In the genomic region with DNA sequence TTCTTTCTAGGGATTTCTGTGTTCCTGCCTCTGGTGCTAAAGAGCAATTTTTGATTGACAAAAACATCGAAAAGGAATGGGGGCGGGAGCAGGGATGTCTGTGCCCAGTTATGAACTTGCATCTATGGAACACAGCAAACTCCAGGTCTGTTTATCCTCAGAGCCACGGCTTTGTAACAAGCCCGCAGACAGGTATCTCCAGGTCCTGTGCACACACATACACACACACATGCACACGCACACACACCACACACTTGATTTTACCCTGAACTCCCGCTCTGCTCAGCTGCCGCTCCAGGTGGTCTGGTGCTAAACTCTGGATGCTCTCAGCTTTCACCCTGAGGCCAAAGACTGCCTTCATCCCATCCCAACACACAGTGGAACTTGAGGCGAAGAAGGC, we compare ENCODE assay signal across 28 mouse cellular contexts. TPM values are rescaled to one million over a fixed set of nuclear protein-coding genes. Genes with fewer than 3 reads are reported as not detected.
DNase-seq lines count a peak whose midpoint lies in the region; ATAC-seq lines count a peak whose summit lies in the region.
"Had no signal": no experiment of that assay in that cellular context is flagged by ENCODE, and none has a peak within 500 bp of the region (broad histone marks: within the 10 kb centered on the region; RNA-seq: fewer than 3 reads in every experiment).

No protein-coding gene starts in this region.

- WGBS in forebrain, embryonic 11.5 days, result 2% methylated on average over 8 of the region's 8 CpGs
- WGBS in forebrain, embryonic 15.5 days, result 2% methylated on average over 8 of the region's 8 CpGs
- WGBS in midbrain, embryonic 10.5 days, result 3% methylated on average over 8 of the region's 8 CpGs
- WGBS in midbrain, embryonic 14.5 days, result 2% methylated on average over 8 of the region's 8 CpGs
- WGBS in forebrain, embryonic 13.5 days, result 5% methylated on average over 8 of the region's 8 CpGs

- no peak overlapping the region for H3K4me2 ChIP-seq in forebrain, embryonic 11.5 days (ENCODE audit: low read depth, low read length, severe bottlenecking)
- no peak overlapping the region for H3K4me2 ChIP-seq in forebrain, embryonic 15.5 days (replicated peaks)
- no peak overlapping the region for H3K4me2 ChIP-seq in midbrain, embryonic 14.5 days (ENCODE audit: low read length)
- peak overlapping the region; percentile 12; the same call in 1 of the 2 replicates for H3K4me2 ChIP-seq in forebrain, embryonic 13.5 days
- H3K4me2 ChIP-seq: embryonic facial prominence, embryonic 12.5 days; heart, embryonic 15.5 days; limb, embryonic 15.5 days; liver, embryonic 15.5 days; lung, embryonic 15.5 days had no signal

- H3K4me3 ChIP-seq in forebrain, embryonic 11.5 days (ENCODE audit: low read depth, low read length), result 0 out of 2 replicates have a peak overlapping the region, but pooled peaks have one; percentile 5
- H3K4me3 ChIP-seq in forebrain, embryonic 15.5 days, result no peak overlapping the region
- peak overlapping the region; percentile 29 for H3K4me3 ChIP-seq in midbrain, embryonic 10.5 days
- H3K4me3 ChIP-seq in midbrain, embryonic 14.5 days (replicated peaks; ENCODE audit: low read depth, low read length), result no peak overlapping the region
- no peak overlapping the region for H3K4me3 ChIP-seq in forebrain, embryonic 13.5 days
- H3K4me3 ChIP-seq: embryonic facial prominence, embryonic 12.5 days; gastrocnemius, adult 2 months; heart, embryonic 15.5 days; left cerebral cortex, adult 2 months; limb, embryonic 15.5 days; liver, embryonic 15.5 days; lung, embryonic 15.5 days; myocyte had no signal

- H3K4me1 ChIP-seq in forebrain, embryonic 11.5 days (replicated peaks; ENCODE audit: control insufficient read depth, insufficient read depth, low read length), result peaks cover 15% of the 10 kb centered on the region
- peaks cover 22% of the 10 kb centered on the region for H3K4me1 ChIP-seq in forebrain, embryonic 15.5 days
- peaks cover 45% of the 10 kb centered on the region for H3K4me1 ChIP-seq in midbrain, embryonic 10.5 days
- peaks cover 5% of the 10 kb centered on the region; the same call in 1 of the 2 replicates for H3K4me1 ChIP-seq in midbrain, embryonic 14.5 days (ENCODE audit: control insufficient read depth, insufficient read depth, low read length)
- H3K4me1 ChIP-seq in forebrain, embryonic 13.5 days, result peaks cover 22% of the 10 kb centered on the region

- DNase-seq in forebrain, embryonic 11.5 days (ENCODE audit: low spot score), result no peak
- peak; percentile 37 for DNase-seq in midbrain, embryonic 10.5 days (ENCODE audit: low spot score)
- DNase-seq in midbrain, embryonic 14.5 days, result no peak
- DNase-seq in naive thymus-derived CD4-positive, alpha-beta T cell, adult 2 months (ENCODE audit: low read depth), result peak; percentile 27
- DNase-seq in lung, postnatal 36 days, result no peak
- DNase-seq: adrenal gland, postnatal 25 days; cerebellum, adult 9-10 months; gastrocnemius, adult 2 months; heart, postnatal 4 days; kidney, adult 2 months; lung, postnatal 4 days; right cerebral cortex, postnatal 14 days; thymus, adult 2 months; thymus, postnatal 4 days had no signal

- no peaks in the 10 kb centered on the region for H3K9me3 ChIP-seq in forebrain, embryonic 11.5 days (ENCODE audit: control insufficient read depth, low read length)
- H3K9me3 ChIP-seq in forebrain, embryonic 15.5 days, result no peaks in the 10 kb centered on the region
- H3K9me3 ChIP-seq in midbrain, embryonic 10.5 days (replicated peaks), result no peaks in the 10 kb centered on the region
- no peaks in the 10 kb centered on the region for H3K9me3 ChIP-seq in midbrain, embryonic 14.5 days (ENCODE audit: control insufficient read depth, low read length)
- H3K9me3 ChIP-seq in forebrain, embryonic 13.5 days (replicated peaks), result no peaks in the 10 kb centered on the region
- H3K9me3 ChIP-seq: embryonic facial prominence, embryonic 12.5 days; heart, embryonic 15.5 days; limb, embryonic 15.5 days; liver, embryonic 15.5 days; lung, embryonic 15.5 days had no signal

- H3K36me3 ChIP-seq in forebrain, embryonic 11.5 days (ENCODE audit: control insufficient read depth, insufficient read depth, low read length), result no peaks in the 10 kb centered on the region
- H3K36me3 ChIP-seq in forebrain, embryonic 15.5 days, result no peaks in the 10 kb centered on the region
- H3K36me3 ChIP-seq in midbrain, embryonic 10.5 days, result no peaks in the 10 kb centered on the region
- H3K36me3 ChIP-seq in midbrain, embryonic 14.5 days (ENCODE audit: control insufficient read depth, insufficient read depth, low read length), result no peaks in the 10 kb centered on the region
- no peaks in the 10 kb centered on the region for H3K36me3 ChIP-seq in forebrain, embryonic 13.5 days (ENCODE audit: poor library complexity, severe bottlenecking)
- H3K36me3 ChIP-seq: embryonic facial prominence, embryonic 12.5 days; heart, embryonic 15.5 days; limb, embryonic 15.5 days; liver, embryonic 15.5 days; lung, embryonic 15.5 days had no signal

- ATAC-seq in forebrain, embryonic 11.5 days (replicated peaks; ENCODE audit: low FRiP score), result no peak
- no peak for ATAC-seq in forebrain, embryonic 15.5 days (replicated peaks)
- ATAC-seq in midbrain, embryonic 14.5 days (ENCODE audit: low FRiP score, low TSS enrichment), result no peak
- ATAC-seq in forebrain, embryonic 13.5 days, result no peak

- H3K9ac ChIP-seq in forebrain, embryonic 11.5 days (ENCODE audit: low read length), result no peak overlapping the region
- H3K9ac ChIP-seq in forebrain, embryonic 15.5 days (replicated peaks), result no peak overlapping the region
- no peak overlapping the region for H3K9ac ChIP-seq in midbrain, embryonic 14.5 days (replicated peaks; ENCODE audit: low read length)
- no peak overlapping the region for H3K9ac ChIP-seq in forebrain, embryonic 13.5 days
- H3K9ac ChIP-seq: embryonic facial prominence, embryonic 12.5 days; heart, embryonic 15.5 days; limb, embryonic 15.5 days; liver, embryonic 15.5 days; lung, embryonic 15.5 days had no signal

- peaks cover 80% of the 10 kb centered on the region for H3K27me3 ChIP-seq in forebrain, embryonic 11.5 days (ENCODE audit: control insufficient read depth, insufficient read depth, low read length)
- H3K27me3 ChIP-seq in forebrain, embryonic 15.5 days, result peaks cover 90% of the 10 kb centered on the region
- H3K27me3 ChIP-seq in midbrain, embryonic 10.5 days (ENCODE audit: low read depth, poor library complexity, severe bottlenecking), result peaks cover 100% of the 10 kb centered on the region
- H3K27me3 ChIP-seq in midbrain, embryonic 14.5 days (ENCODE audit: control insufficient read depth, insufficient read depth, low read length), result peaks cover 89% of the 10 kb centered on the region
- peaks cover 94% of the 10 kb centered on the region for H3K27me3 ChIP-seq in forebrain, embryonic 13.5 days

- H3K27ac ChIP-seq in forebrain, embryonic 11.5 days (ENCODE audit: low read depth, low read length), result no peak overlapping the region
- H3K27ac ChIP-seq in forebrain, embryonic 15.5 days (replicated peaks), result no peak overlapping the region
- no peak overlapping the region for H3K27ac ChIP-seq in midbrain, embryonic 10.5 days (replicated peaks)
- no peak overlapping the region for H3K27ac ChIP-seq in midbrain, embryonic 14.5 days (replicated peaks; ENCODE audit: low read depth, low read length)
- H3K27ac ChIP-seq in forebrain, embryonic 13.5 days, result no peak overlapping the region
- H3K27ac ChIP-seq: embryonic facial prominence, embryonic 12.5 days; gastrocnemius, adult 2 months; heart, embryonic 15.5 days; kidney, postnatal 0 days; left cerebral cortex, adult 2 months; limb, embryonic 15.5 days; liver, embryonic 15.5 days; lung, embryonic 15.5 days; stomach, postnatal 0 days had no signal

RNA-seq across cellular contexts. Expression of a gene that starts 1.3 kb away (rescaled TPM):
- 23.8 and 26.8 TPM in 2 replicates for polyA plus RNA-seq in forebrain, embryonic 11.5 days (2014; fragmentation: Nextera tagmentation; extraction: Ambion mirVana)
- 0.99 and 1.6 TPM in 2 replicates for polyA plus RNA-seq in forebrain, embryonic 15.5 days (2015; fragmentation: Nextera tagmentation; extraction: Ambion mirVana)
- 14.3 and 23.1 TPM in 2 replicates for polyA plus RNA-seq in midbrain, embryonic 10.5 days (2016; fragmentation: Nextera tagmentation; extraction: Ambion mirVana)
- 1.7 and 2.0 TPM in 2 replicates for polyA plus RNA-seq in midbrain, embryonic 14.5 days (2014; fragmentation: Nextera tagmentation; extraction: Ambion mirVana)
- polyA plus RNA-seq in forebrain, embryonic 13.5 days (2015; fragmentation: Nextera tagmentation; extraction: Ambion mirVana), result 16.8 and 23.0 TPM in 2 replicates
- polyA plus RNA-seq: frontal cortex, adult 2 months; heart, embryonic 15.5 days; intestine, embryonic 14.5 days; kidney, adult 2 months; kidney, postnatal 0 days; large intestine, adult 2 months; limb, embryonic 15.5 days; liver, embryonic 15.5 days; lung, embryonic 15.5 days; myocyte; stomach, postnatal 0 days had no signal

Comparison
In these comparisons a context has a peak if more than half of its experiments do, and no peak if none do; other contexts are left out.
1. DNase-seq: peak in midbrain, embryonic 10.5 days (single experiment) and naive thymus-derived CD4-positive, alpha-beta T cell, adult 2 months (single experiment); none in forebrain, embryonic 11.5 days (single experiment), midbrain, embryonic 14.5 days (single experiment) and lung, postnatal 36 days (single experiment).
2. H3K4me3 ChIP-seq: peak in forebrain, embryonic 11.5 days (single experiment) and midbrain, embryonic 10.5 days (single experiment); none in forebrain, embryonic 15.5 days (single experiment), midbrain, embryonic 14.5 days (single experiment) and forebrain, embryonic 13.5 days (single experiment).